Mouse (Mus musculus) stomach, embryonic 15.5 days (tissue): ENCODE measurements at regions not wholly inside any gene's neighbourhood (a gene's known extent, or its start where the extent isn't known, plus 50 kb on each side); places are given as distances from the start of the nearest gene placed in this dataset.

Experiments used
- ATAC-seq: fragments of 200-750 bp; cut with Nextera tagmentation; 2 replicates; pipeline ENCODE4 v1.8.0; 2017; ENCODE audit warnings: low read depth, moderate number of reproducible peaks, moderate TSS enrichment; ENCODE audit not compliant: insufficient read depth, low FRiP score
- H3K27ac ChIP-seq: fragments of 300-500 bp; sonication (generic); 2 replicates; pipeline ENCODE4 v1.5.1; 2015; ENCODE audit warnings: mild to moderate bottlenecking, inconsistent platforms
- H3K27me3 ChIP-seq: fragments of 300-500 bp; sonication (generic); replicated peaks from 2 replicates; pipeline ENCODE4 v1.6.1; 2015; ENCODE audit warnings: inconsistent platforms
- H3K36me3 ChIP-seq: fragments of 300-500 bp; sonication (generic); 2 replicates; pipeline ENCODE4 v1.6.1; 2015; ENCODE audit warnings: inconsistent platforms
- H3K4me1 ChIP-seq: fragments of 300-500 bp; sonication (generic); 2 replicates; pipeline ENCODE4 v1.6.1; 2015; ENCODE audit warnings: inconsistent platforms
- H3K4me2 ChIP-seq: fragments of 300-500 bp; sonication (generic); 2 replicates; pipeline ENCODE4 v1.6.1; 2015; ENCODE audit warnings: mild to moderate bottlenecking, inconsistent platforms
- H3K4me3 ChIP-seq: fragments of 300-500 bp; sonication (generic); replicated peaks from 2 replicates; pipeline ENCODE4 v1.5.1; 2015; ENCODE audit warnings: inconsistent platforms
- H3K9ac ChIP-seq: fragments of 300-500 bp; sonication (generic); 2 replicates; pipeline ENCODE4 v1.6.1; 2015; ENCODE audit warnings: inconsistent platforms
- H3K9me3 ChIP-seq: fragments of 300-500 bp; sonication (generic); 2 replicates; pipeline ENCODE4 v1.6.1; 2016; ENCODE audit warnings: inconsistent platforms
- WGBS: fragments of 180-500 bp; shearing (Covaris S2); methylation state at CpG from one replicate; pipeline ENCODE4 v1.1.7; 2015; 5-methylcytosine and 5-hydroxymethylcytosine counted together

DNA sequence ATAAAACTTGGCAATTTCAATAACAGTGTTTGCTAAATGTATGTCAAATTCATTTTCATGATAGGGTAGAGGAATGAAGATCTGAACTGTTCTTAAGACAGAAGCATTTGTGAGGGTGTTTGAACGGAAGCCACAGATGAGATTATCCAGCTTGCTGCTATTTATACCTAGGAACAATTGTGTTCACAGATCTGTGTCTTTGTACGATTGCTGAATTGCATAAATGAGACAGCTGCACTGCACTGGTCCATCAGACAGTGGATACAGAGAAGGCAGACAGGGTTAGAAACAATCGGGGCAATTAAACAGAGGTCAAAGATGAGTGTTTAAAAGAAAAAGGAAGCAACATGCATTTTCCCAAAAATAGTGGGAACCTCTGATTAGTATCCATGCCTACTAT, 786.6 kb upstream of the Chrm3 start:
- no peak overlapping the region for H3K27ac ChIP-seq
- no peaks in the 10 kb centered on the region for H3K27me3 ChIP-seq
- H3K4me3 ChIP-seq, result no peak overlapping the region
- H3K4me1 ChIP-seq, result no peaks in the 10 kb centered on the region
- no peak for ATAC-seq
- no peak overlapping the region for H3K9ac ChIP-seq
- WGBS, result 75% methylated on average over 3 of the region's 3 CpGs
- H3K4me2 ChIP-seq, result no peak overlapping the region
- H3K9me3 ChIP-seq, result no peaks in the 10 kb centered on the region
- no peaks in the 10 kb centered on the region for H3K36me3 ChIP-seq

DNA sequence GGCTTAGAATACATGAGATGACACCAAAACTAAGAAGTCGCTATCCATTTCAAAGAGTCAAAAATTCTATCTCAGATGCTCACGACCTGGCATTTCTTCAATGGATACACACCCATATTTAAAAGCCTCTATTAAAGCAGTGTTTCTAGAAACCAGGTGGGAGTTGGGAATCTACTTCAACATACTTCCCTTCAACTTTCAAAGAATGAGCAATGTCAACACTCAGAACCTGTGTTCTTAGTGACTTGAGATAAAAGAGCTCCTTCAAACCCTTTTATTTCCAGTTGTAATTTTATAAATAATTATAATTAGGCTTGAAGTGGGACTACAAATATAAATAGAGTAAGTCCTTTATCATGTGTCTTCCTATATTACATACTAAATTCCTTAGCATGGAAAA, 747.0 kb upstream of the Chrm3 start:
- Histone ChIP-seq H3K4me2 (no peak overlapping the region), H3K4me1 (no peaks in the 10 kb centered on the region), H3K36me3 (no peaks in the 10 kb centered on the region), H3K27ac (no peak overlapping the region), H3K4me3 (no peak overlapping the region), H3K27me3 (no peaks in the 10 kb centered on the region), H3K9me3 (no peaks in the 10 kb centered on the region), H3K9ac (no peak overlapping the region)
- no peak for ATAC-seq
- 79% methylated on average over 2 of the region's 2 CpGs for WGBS

DNA sequence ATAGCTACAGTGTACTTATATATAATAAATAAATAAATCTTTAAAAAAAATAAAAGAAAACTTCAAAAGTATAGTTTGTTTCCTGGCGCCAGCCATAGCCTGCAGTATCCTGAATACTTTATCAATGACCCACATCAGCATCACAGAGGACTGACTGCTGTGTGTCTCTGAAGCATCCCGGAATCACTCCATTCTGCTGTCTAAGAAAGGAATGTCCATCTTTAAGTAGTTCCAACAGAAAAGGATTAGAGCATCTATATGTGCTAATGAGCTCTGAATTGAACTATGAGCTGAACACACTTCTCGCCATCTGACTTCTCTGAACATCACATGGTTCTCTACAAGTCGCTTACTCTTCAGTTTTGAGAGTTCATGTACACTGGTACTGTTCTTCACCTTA, 745.8 kb upstream of the Chrm3 start:
- Histone ChIP-seq H3K27me3 (no peaks in the 10 kb centered on the region), H3K4me2 (no peak overlapping the region), H3K4me1 (no peaks in the 10 kb centered on the region), H3K36me3 (no peaks in the 10 kb centered on the region), H3K9ac (no peak overlapping the region), H3K9me3 (no peaks in the 10 kb centered on the region), H3K4me3 (no peak overlapping the region), H3K27ac (no peak overlapping the region)
- WGBS, result 92% methylated on average over 4 of the region's 4 CpGs
- no peak for ATAC-seq

DNA sequence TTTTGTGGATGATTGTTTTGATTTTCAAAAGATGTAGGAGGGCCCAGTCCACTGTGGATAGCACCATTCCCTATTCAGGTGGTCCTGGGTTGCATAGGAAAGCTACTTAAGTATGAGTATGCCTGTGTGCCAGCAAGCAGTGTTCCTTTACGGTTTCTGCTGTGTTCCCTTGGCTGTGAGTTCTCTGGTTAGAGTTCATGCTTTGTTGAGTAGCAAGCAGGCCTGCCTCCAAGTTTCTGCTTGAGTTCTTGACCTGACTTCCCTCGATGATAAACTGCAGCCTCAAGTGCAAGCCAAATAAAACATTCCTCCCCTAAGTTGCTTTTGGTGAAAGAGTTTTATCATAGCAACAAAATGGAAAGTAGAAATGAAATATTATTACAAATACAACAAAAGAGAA, 744.9 kb upstream of the Chrm3 start:
- ATAC-seq, result no peak
- no peak overlapping the region for H3K9ac ChIP-seq
- H3K4me3 ChIP-seq, result no peak overlapping the region
- H3K4me2 ChIP-seq, result no peak overlapping the region
- no peaks in the 10 kb centered on the region for H3K4me1 ChIP-seq
- no peaks in the 10 kb centered on the region for H3K27me3 ChIP-seq
- no peaks in the 10 kb centered on the region for H3K36me3 ChIP-seq
- H3K9me3 ChIP-seq, result no peaks in the 10 kb centered on the region
- no peak overlapping the region for H3K27ac ChIP-seq
- 58% methylated on average over 2 of the region's 2 CpGs for WGBS

DNA sequence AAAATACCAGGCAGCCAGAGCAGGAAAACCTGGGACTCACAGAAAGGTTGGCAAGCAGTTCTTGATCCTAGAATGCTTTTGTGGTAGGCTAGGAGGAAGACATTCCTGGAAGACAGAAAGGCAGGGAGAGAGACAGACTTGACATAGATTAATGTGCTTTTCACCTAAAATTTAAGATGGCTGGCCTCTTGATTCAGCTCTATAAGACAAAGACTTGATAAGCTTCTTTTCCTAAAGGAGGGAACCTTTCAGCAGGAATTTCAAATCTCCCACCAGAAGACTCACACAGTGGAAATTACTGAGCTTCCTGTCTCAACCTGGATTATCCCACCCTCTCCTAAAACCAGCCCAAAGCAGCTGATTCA, 738.9 kb upstream of the Chrm3 start:
- H3K4me1 ChIP-seq, result no peaks in the 10 kb centered on the region
- H3K4me3 ChIP-seq, result no peak overlapping the region
- no peak overlapping the region for H3K27ac ChIP-seq
- no peak overlapping the region for H3K9ac ChIP-seq
- no peak overlapping the region for H3K4me2 ChIP-seq
- H3K27me3 ChIP-seq, result no peaks in the 10 kb centered on the region
- no peaks in the 10 kb centered on the region for H3K36me3 ChIP-seq
- no peak for ATAC-seq
- no peaks in the 10 kb centered on the region for H3K9me3 ChIP-seq

DNA sequence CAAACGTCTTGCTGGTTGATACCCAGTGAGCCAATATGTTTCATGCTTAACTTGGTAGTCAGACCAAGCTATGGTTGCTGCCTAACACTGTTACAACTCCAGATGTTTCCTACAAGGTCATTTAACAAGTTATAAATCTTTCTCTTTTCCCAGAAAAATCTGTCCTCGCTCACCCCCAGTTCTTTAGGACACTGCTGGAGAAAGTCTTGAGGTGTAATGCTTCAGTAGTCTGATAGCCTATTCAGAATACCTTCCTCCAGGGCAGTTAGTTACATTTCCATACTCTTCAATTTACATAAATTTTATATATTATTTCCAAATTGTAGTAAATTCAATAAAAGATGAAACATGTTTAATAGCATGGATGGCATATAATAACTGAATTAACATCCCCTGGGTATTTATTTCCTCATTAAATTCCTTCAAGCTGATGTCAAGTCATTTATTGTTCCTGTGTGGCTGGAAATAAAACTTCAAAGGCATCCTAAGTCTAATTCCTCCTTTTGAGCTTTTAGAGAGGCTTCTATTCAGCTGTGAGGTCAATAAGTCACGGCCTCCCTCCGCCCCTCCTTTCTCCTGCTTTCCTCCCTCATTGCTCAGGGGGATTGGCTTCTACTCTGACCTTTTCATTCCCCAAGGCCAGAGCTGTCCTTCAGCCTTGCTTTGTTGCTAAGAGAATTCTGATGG, 738.4 kb upstream of the Chrm3 start:
- Histone ChIP-seq H3K4me1 (no peaks in the 10 kb centered on the region), H3K4me2 (no peak overlapping the region), H3K36me3 (no peaks in the 10 kb centered on the region), H3K27ac (no peak overlapping the region), H3K9ac (no peak overlapping the region), H3K27me3 (no peaks in the 10 kb centered on the region), H3K4me3 (no peak overlapping the region), H3K9me3 (no peaks in the 10 kb centered on the region)
- ATAC-seq, result no peak
- WGBS, result 36% methylated on average over 4 of the region's 4 CpGs

DNA sequence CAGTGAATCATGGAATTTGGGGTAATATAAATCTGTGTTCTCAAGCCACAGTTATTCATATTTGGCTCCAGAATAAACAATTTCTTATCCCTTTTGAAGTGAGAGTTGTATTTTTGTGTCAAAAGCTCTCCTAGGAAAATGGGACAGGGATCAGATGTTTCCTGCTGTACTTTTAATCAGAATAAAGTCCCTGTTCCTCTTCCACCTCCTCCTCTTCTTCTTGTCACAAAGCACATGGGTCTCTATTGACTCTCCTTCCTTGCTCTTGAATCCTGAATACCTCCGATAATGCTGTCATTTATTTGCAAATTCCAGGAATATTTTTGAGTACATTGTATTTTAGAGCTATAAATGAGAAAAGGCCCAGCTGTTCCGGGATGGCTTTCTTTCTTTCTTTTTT, 732.3 kb upstream of the Chrm3 start:
- WGBS, result 47% methylated on average over 2 of the region's 2 CpGs
- ATAC-seq, result no peak

More for the DNA sequence above, 732.3 kb upstream of the Chrm3 start:
- no peak overlapping the region for H3K4me3 ChIP-seq
- no peak overlapping the region for H3K9ac ChIP-seq
- H3K27me3 ChIP-seq, result no peaks in the 10 kb centered on the region
- no peaks in the 10 kb centered on the region for H3K36me3 ChIP-seq
- H3K27ac ChIP-seq, result no peak overlapping the region
- no peaks in the 10 kb centered on the region for H3K9me3 ChIP-seq
- H3K4me1 ChIP-seq, result no peaks in the 10 kb centered on the region
- H3K4me2 ChIP-seq, result no peak overlapping the region
